Comparison of ENCODE assay signal across 9 mouse cellular contexts in genomic region chr6:120927765-120928164, GRCm38 (mm10). TPM values are rescaled to one million over a fixed set of nuclear protein-coding genes. Genes with fewer than 3 reads are reported as not detected.
DNase-seq lines count a peak whose midpoint lies in the region; TF ChIP-seq lines count a peak whose summit lies in the region.
"Had no signal": no experiment of that assay in that cellular context is flagged by ENCODE, and none has a peak within 500 bp of the region (broad histone marks: within the 10 kb centered on the region; RNA-seq: fewer than 3 reads in every experiment).

No protein-coding gene starts in this region.

- WGBS in lung, adult 2 months = 26% methylated on average over 3 of the region's 3 CpGs

- TF ChIP-seq POLR2A in lung, adult 2 months (IDR thresholded peaks at IDR 0.05; ENCODE audit: borderline replicate concordance, extremely low read depth, low read depth, low read length) = no peak

- DNase-seq in lung, adult 18-20 months = peak; percentile 35 to 62
- DNase-seq in lung, adult 2 months = no peak
- DNase-seq in adrenal gland, postnatal 36 days = peak; percentile 85 to 89
- peak; percentile 25 to 44 for DNase-seq in heart, adult 9 months (ENCODE audit: low spot score in 2 of 2)
- DNase-seq in skeletal muscle tissue, adult 2 months (ENCODE audit: low read depth, low spot score) = peak; percentile 76
- no peak for DNase-seq in right cerebral cortex, postnatal 36 days (ENCODE audit: low spot score in 2 of 2)
- DNase-seq in left cerebral cortex, adult 9 months (ENCODE audit: low spot score in 2 of 2) = no peak
- DNase-seq: lung, embryonic 14.5 days had no signal

- no peak overlapping the region for H3K4me3 ChIP-seq in lung, adult 2 months (replicated peaks; ENCODE audit: extremely low read depth, low read depth, low read length)
- H3K4me3 ChIP-seq: forebrain, embryonic 15.5 days had no signal

- no peak for TF ChIP-seq CTCF in lung, adult 2 months (IDR thresholded peaks at IDR 0.05; ENCODE audit: insufficient read depth, low read length)

- no peaks in the 10 kb centered on the region for H3K4me1 ChIP-seq in lung, adult 2 months (ENCODE audit: control insufficient read depth, insufficient read depth, low read length)
- H3K4me1 ChIP-seq: forebrain, embryonic 15.5 days had no signal

RNA-seq across cellular contexts. Expression of gene Bid, which starts 11.1 kb away (rescaled TPM):
- 3.6 and 5.4 TPM in 2 replicates for polyA plus RNA-seq in lung, adult 2 months (2012; rRNA removed)
- total RNA-seq in adrenal gland, postnatal 36 days (2021) = 1 to 10 TPM; 4.5 to 5.9 TPM

Comparison
In these comparisons a context has a peak if more than half of its experiments do, and no peak if none do; other contexts are left out.
1. DNase-seq: peak in lung, adult 18-20 months (2 of 2), adrenal gland, postnatal 36 days (2 of 2), heart, adult 9 months (2 of 2) and skeletal muscle tissue, adult 2 months (single experiment); none in lung, adult 2 months (single experiment), right cerebral cortex, postnatal 36 days (0 of 2) and left cerebral cortex, adult 9 months (0 of 2).